Mouse (Mus musculus) hindbrain, embryonic 15.5 days (tissue): ENCODE data around the gene Sertad4. TPM values are rescaled to one million over a fixed set of nuclear protein-coding genes. Genes with fewer than 3 reads are reported as not detected.
A peak's percentile ranks its signal among the peaks of the same experiment; 100 is the strongest.

Source experiments
- ATAC-seq: fragments of 200-750 bp; cut with Nextera tagmentation; 2 replicates; pipeline ENCODE4 v1.8.0; 2017; ENCODE audit warnings: low read depth, moderate number of reproducible peaks, moderate TSS enrichment; ENCODE audit not compliant: low FRiP score
- H3K27ac ChIP-seq: fragments of 300-500 bp; sonication (generic); replicated peaks from 2 replicates; pipeline ENCODE4 v1.5.1; 2015; ENCODE audit warnings: mild to moderate bottlenecking, inconsistent platforms
- H3K27me3 ChIP-seq: fragments of 300-500 bp; sonication (generic); 2 replicates; pipeline ENCODE4 v1.6.1; 2015; ENCODE audit warnings: control low read depth, inconsistent platforms
- H3K36me3 ChIP-seq: fragments of 300-500 bp; sonication (generic); 2 replicates; pipeline ENCODE4 v1.6.1; 2015; ENCODE audit warnings: control low read depth, inconsistent platforms
- H3K4me1 ChIP-seq: fragments of 300-500 bp; sonication (generic); replicated peaks from 2 replicates; pipeline ENCODE4 v1.6.1; 2015; ENCODE audit warnings: control low read depth, inconsistent platforms
- H3K4me2 ChIP-seq: fragments of 300-500 bp; sonication (generic); 2 replicates; pipeline ENCODE4 v1.6.1; 2015; ENCODE audit warnings: moderate library complexity, mild to moderate bottlenecking, inconsistent platforms
- H3K4me3 ChIP-seq: fragments of 300-500 bp; sonication (generic); 2 replicates; pipeline ENCODE4 v1.5.1; 2015; ENCODE audit warnings: mild to moderate bottlenecking, inconsistent platforms
- H3K9ac ChIP-seq: fragments of 300-500 bp; sonication (generic); 2 replicates; pipeline ENCODE4 v1.6.1; 2015; ENCODE audit warnings: inconsistent platforms
- H3K9me3 ChIP-seq: fragments of 300-500 bp; sonication (generic); 2 replicates; pipeline ENCODE4 v1.6.1; 2016; ENCODE audit warnings: control low read depth, inconsistent platforms
- WGBS: fragments of 180-500 bp; shearing (Covaris S2); methylation state at CpG from one replicate; pipeline ENCODE4 v1.1.7; 2015; 5-methylcytosine and 5-hydroxymethylcytosine counted together
- polyA plus RNA-seq: library from polyadenylated mRNA; unstranded; fragments of >200 nt; fragmentation: Nextera tagmentation; extraction: Ambion mirVana; gene quantifications from 2 replicates; pipeline ENCODE4 v1.2.1, GENCODE M21; 2015

Sertad4 gene
- 19.4 and 20.6 TPM in 2 replicates for polyA plus RNA-seq

GRCm38 (mm10) chr1:192855474-192856230 lies at the start of gene Sertad4:
TSS of gene Sertad4 (minus strand) at chr1:192855756.
- Histone ChIP-seq H3K9me3 (no peaks in the 10 kb centered on the region), H3K27ac (peak within 1 kb of the TSS; percentile 92), H3K36me3 (no peaks in the 10 kb centered on the region), H3K4me3 (peak within 1 kb of the TSS; percentile 87), H3K27me3 (no peaks in the 10 kb centered on the region), H3K4me2 (peak within 1 kb of the TSS; percentile 87), H3K4me1 (peaks cover 51% of the 10 kb centered on the region), H3K9ac (peak within 1 kb of the TSS; percentile 82)
- under 1% methylated on average over 70 of the region's 75 CpGs for WGBS
- ATAC-seq: peak; percentile 57

DNA sequence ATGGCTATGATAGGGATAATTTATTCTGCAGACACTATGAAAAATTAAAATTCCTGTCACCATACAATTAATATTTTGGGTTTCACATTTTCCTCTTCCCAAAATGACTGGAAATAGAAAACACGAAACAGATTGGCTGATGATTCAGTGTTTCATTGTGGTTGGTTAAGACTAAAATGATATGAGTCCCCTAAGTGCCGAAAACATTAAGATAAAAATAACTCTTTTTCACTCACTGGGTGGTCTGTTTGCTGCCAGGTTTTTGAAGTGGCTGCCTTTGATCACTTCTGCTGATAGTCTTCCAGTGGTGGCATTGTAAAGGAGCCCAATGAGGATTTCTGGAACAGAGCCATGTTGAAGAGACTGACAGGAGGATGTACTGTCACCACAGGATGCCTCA lies 46.0 kb upstream of the Sertad4 start:
- H3K9ac ChIP-seq: no peak overlapping the region
- no peak overlapping the region for H3K27ac ChIP-seq
- no peak overlapping the region for H3K4me2 ChIP-seq
- no peak overlapping the region for H3K4me3 ChIP-seq
- H3K36me3 ChIP-seq: peaks cover 3% of the 10 kb centered on the region; the same call in 1 of the 2 replicates
- no peaks in the 10 kb centered on the region for H3K4me1 ChIP-seq
- H3K9me3 ChIP-seq: no peaks in the 10 kb centered on the region
- ATAC-seq: no peak
- no peaks in the 10 kb centered on the region for H3K27me3 ChIP-seq
- WGBS: 73% methylated on average over 2 of the region's 2 CpGs

DNA sequence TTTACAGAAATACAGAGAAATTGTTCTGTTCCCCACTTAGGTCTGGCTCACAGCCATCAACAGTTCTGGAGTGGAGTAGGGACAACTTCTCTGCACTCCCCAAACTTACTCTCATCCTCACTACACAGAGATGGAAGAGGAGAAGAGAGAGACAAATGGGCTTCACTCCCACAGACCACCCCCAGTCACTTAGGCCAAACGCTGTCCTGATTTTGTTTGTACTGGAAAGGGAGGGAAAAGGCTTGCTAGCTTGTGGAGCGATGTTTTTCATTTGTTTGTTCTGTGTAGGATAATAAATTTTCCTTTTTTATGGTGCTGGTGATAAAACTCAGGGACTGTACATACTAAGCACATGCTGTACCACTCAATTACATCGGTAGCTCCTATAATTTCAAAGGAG lies 45.4 kb upstream of the Sertad4 start:
- Histone ChIP-seq H3K4me1 (no peaks in the 10 kb centered on the region), H3K9ac (no peak overlapping the region), H3K4me2 (no peak overlapping the region), H3K9me3 (no peaks in the 10 kb centered on the region), H3K27ac (no peak overlapping the region), H3K4me3 (no peak overlapping the region), H3K36me3 (peaks cover 6% of the 10 kb centered on the region; the same call in 1 of the 2 replicates), H3K27me3 (no peaks in the 10 kb centered on the region)
- 78% methylated on average over 3 of the region's 3 CpGs for WGBS
- no peak for ATAC-seq

GRCm38 (mm10) chr1:192898742-192899141 lies 43.2 kb upstream of the Sertad4 start:
- no peak overlapping the region for H3K4me3 ChIP-seq
- H3K27me3 ChIP-seq: no peaks in the 10 kb centered on the region
- ATAC-seq: no peak
- WGBS: 14% methylated on average over 2 of the region's 2 CpGs
- H3K27ac ChIP-seq: no peak overlapping the region
- peaks cover 6% of the 10 kb centered on the region; the same call in 1 of the 2 replicates for H3K36me3 ChIP-seq
- H3K4me2 ChIP-seq: no peak overlapping the region
- H3K4me1 ChIP-seq: no peaks in the 10 kb centered on the region
- no peaks in the 10 kb centered on the region for H3K9me3 ChIP-seq
- no peak overlapping the region for H3K9ac ChIP-seq

GRCm38 (mm10) chr1:192897218-192897617 lies 41.7 kb upstream of the Sertad4 start:
- H3K27me3 ChIP-seq: no peaks in the 10 kb centered on the region
- ATAC-seq: no peak
- no peaks in the 10 kb centered on the region for H3K9me3 ChIP-seq
- no peak overlapping the region for H3K4me2 ChIP-seq
- H3K27ac ChIP-seq: no peak overlapping the region
- no peaks in the 10 kb centered on the region for H3K4me1 ChIP-seq
- WGBS: 71% methylated on average over 10 of the region's 10 CpGs
- H3K9ac ChIP-seq: no peak overlapping the region
- peaks cover 6% of the 10 kb centered on the region; the same call in 1 of the 2 replicates for H3K36me3 ChIP-seq
- no peak overlapping the region for H3K4me3 ChIP-seq

DNA sequence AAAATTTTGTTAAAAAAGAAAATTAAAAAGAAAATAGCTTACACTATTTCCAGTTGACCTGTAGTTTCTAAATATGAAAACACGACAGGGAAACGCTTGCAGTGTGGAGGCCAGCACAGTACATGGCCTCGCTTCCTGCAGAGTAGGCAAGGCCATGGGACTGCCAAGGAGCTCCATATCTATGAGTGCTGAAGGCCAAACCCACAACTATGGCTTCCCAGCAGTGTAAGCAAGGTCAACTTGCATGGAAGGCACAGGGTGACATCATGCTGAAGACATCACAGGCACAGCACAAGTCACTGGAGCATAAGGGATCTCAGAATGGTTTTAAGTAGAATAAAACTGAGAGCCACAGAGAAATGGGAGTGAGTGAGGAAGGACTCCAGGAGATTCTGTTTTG lies 40.5 kb upstream of the Sertad4 start:
- no peak overlapping the region for H3K4me2 ChIP-seq
- no peak overlapping the region for H3K27ac ChIP-seq
- 94% methylated on average over 3 of the region's 3 CpGs for WGBS
- no peak for ATAC-seq
- no peaks in the 10 kb centered on the region for H3K9me3 ChIP-seq
- no peak overlapping the region for H3K4me3 ChIP-seq
- no peaks in the 10 kb centered on the region for H3K27me3 ChIP-seq
- no peak overlapping the region for H3K9ac ChIP-seq
- no peaks in the 10 kb centered on the region for H3K4me1 ChIP-seq
- peaks cover 6% of the 10 kb centered on the region; the same call in 1 of the 2 replicates for H3K36me3 ChIP-seq

- H3K27ac ChIP-seq: no peak overlapping the region
- no peaks in the 10 kb centered on the region for H3K9me3 ChIP-seq
- ATAC-seq: no peak
- no peak overlapping the region for H3K4me2 ChIP-seq
- 79% methylated on average over 3 of the region's 3 CpGs for WGBS
- no peaks in the 10 kb centered on the region for H3K4me1 ChIP-seq
- no peaks in the 10 kb centered on the region for H3K36me3 ChIP-seq
- H3K27me3 ChIP-seq: no peaks in the 10 kb centered on the region
- no peak overlapping the region for H3K4me3 ChIP-seq
- no peak overlapping the region for H3K9ac ChIP-seq
These were observed 35.2 kb upstream of the Sertad4 start for GRCm38 (mm10) chr1:192890716-192891115.

- Histone ChIP-seq H3K9ac (no peak overlapping the region), H3K4me2 (no peak overlapping the region), H3K36me3 (no peaks in the 10 kb centered on the region), H3K27ac (no peak overlapping the region), H3K4me3 (no peak overlapping the region), H3K4me1 (no peaks in the 10 kb centered on the region), H3K9me3 (no peaks in the 10 kb centered on the region), H3K27me3 (no peaks in the 10 kb centered on the region)
- WGBS: 58% methylated on average over 2 of the region's 2 CpGs
- ATAC-seq: no peak
These were observed 27.2 kb upstream of the Sertad4 start for GRCm38 (mm10) chr1:192882617-192883295.

DNA sequence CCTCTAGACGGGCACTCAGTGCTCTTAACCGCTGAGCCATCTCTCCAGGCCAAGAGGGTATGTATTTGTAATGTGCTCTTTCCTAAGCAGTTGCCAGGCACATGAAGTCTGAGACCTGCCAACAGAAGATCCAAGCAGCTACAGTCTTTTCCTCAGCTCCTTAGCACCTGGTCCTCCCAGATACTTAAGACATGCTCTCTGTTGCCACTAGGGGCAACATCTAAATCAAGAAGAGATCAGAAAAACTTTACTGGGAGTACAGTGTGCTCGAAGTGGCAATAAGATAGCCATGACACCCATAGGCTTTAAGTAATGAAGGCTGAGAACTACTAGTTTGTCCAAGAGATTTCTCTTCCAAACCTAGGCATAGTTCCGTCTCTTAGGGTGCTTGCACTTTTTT lies 24.6 kb upstream of the Sertad4 start:
- no peak for ATAC-seq
- Histone ChIP-seq H3K27ac (no peak overlapping the region), H3K36me3 (no peaks in the 10 kb centered on the region), H3K4me1 (no peaks in the 10 kb centered on the region), H3K9ac (no peak overlapping the region), H3K4me3 (no peak overlapping the region), H3K9me3 (no peaks in the 10 kb centered on the region), H3K4me2 (no peak overlapping the region), H3K27me3 (no peaks in the 10 kb centered on the region)
- WGBS: 92% methylated on average over 4 of the region's 4 CpGs

GRCm38 (mm10) chr1:192879086-192879580 lies 23.6 kb upstream of the Sertad4 start:
- H3K9me3 ChIP-seq: no peaks in the 10 kb centered on the region
- no peak for ATAC-seq
- H3K4me1 ChIP-seq: no peaks in the 10 kb centered on the region
- no peaks in the 10 kb centered on the region for H3K27me3 ChIP-seq
- no peak overlapping the region for H3K4me2 ChIP-seq
- H3K9ac ChIP-seq: no peak overlapping the region
- H3K27ac ChIP-seq: no peak overlapping the region
- WGBS: 91% methylated on average over 7 of the region's 7 CpGs
- no peaks in the 10 kb centered on the region for H3K36me3 ChIP-seq
- no peak overlapping the region for H3K4me3 ChIP-seq

GRCm38 (mm10) chr1:192872841-192873240 lies 17.3 kb upstream of the Sertad4 start:
- Histone ChIP-seq H3K36me3 (no peaks in the 10 kb centered on the region), H3K27ac (no peak overlapping the region), H3K27me3 (no peaks in the 10 kb centered on the region), H3K9ac (no peak overlapping the region), H3K4me1 (0 out of 2 replicates have a peak, but pooled peaks cover 8% of the 10 kb centered on the region), H3K4me2 (no peak overlapping the region), H3K4me3 (no peak overlapping the region), H3K9me3 (no peaks in the 10 kb centered on the region)
- 64% methylated on average over 5 of the region's 5 CpGs for WGBS
- peak; percentile 19; the same call in 1 of the 2 replicates for ATAC-seq

GRCm38 (mm10) chr1:192869761-192870160 lies 14.2 kb upstream of the Sertad4 start:
- no peak overlapping the region for H3K4me2 ChIP-seq
- 86% methylated on average over 1 of the region's 1 CpGs for WGBS
- H3K9ac ChIP-seq: no peak overlapping the region
- H3K4me3 ChIP-seq: no peak overlapping the region
- 0 out of 2 replicates have a peak, but pooled peaks cover 8% of the 10 kb centered on the region for H3K4me1 ChIP-seq
- H3K36me3 ChIP-seq: no peaks in the 10 kb centered on the region
- no peak overlapping the region for H3K27ac ChIP-seq
- H3K9me3 ChIP-seq: no peaks in the 10 kb centered on the region
- H3K27me3 ChIP-seq: no peaks in the 10 kb centered on the region
- no peak for ATAC-seq
